Mouse (Mus musculus): ENCODE data around the gene Stxbp2. TPM values are rescaled to one million over a fixed set of nuclear protein-coding genes. Genes with fewer than 3 reads are reported as not detected.

Stxbp2 gene
- total and polyA plus RNA-seq, 3 experiments = 81.1 to 186 (median 117) TPM

DNA sequence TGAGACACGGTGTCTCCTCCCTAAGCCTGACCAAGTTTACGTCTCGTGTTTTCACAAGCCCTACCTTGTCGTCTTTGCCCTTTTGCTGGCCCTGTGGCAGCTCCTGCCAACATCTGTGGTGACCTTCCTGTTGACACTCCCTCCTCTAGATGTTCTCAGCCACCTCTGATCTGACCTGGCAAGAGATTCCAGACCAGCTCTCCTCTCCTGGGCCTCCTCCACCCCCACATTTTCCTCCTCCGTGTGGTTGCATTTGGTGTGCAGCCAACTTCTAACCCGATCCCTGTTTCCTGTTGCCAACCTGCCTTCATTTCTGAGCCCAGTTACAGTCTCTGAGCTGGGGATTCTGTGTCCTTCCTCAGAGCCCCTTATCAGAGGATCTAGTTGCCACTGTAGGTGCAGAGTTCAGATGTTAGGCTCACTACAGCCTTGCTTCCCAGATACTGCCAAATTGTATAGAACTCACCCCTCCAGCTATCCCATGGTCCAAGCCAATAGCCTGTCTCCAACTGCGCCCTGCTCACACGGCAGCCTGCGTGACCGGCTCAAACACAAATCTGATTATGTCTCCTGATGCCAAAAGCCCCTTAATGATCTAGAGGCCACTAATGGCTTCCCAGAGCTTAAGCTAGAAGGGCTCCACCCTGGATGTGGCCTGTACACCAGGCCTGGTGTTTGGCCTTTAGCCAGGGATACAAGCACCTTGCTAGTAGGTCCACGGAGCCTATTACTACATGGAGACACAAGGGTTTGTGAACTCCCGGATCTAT is 21.5 kb upstream of the Stxbp2 start:
- no peak overlapping the region for H3K9ac ChIP-seq (ENCODE audit: control insufficient read depth, low read depth, low read length, poor library complexity, severe bottlenecking)
- H3K4me1 ChIP-seq (ENCODE audit: control insufficient read depth in 1 of 2, insufficient read depth in 2 of 2, low read length in 2 of 2) = peaks cover 0 to 18% of the 10 kb centered on the region in 2 experiments; a peak in 2 of 4 replicates
- TF ChIP-seq USF2 (IDR thresholded peaks at IDR 0.05; ENCODE audit: borderline replicate concordance in 1 of 2, insufficient read depth in 1 of 2, low read depth in 1 of 2, low read length in 2 of 2) (no peak), RCOR1 (IDR thresholded peaks at IDR 0.05; ENCODE audit: low read depth, low read length) (no peak), ZKSCAN1 (IDR thresholded peaks at IDR 0.05; ENCODE audit: low read depth, low read length) (no peak), USF1 (IDR thresholded peaks at IDR 0.05; ENCODE audit: low read depth, low read length) (no peak), TAL1 (IDR thresholded peaks at IDR 0.05; ENCODE audit: low read length) (no peak), TCF12 (IDR thresholded peaks at IDR 0.05; ENCODE audit: low read depth, low read length) (no peak), POLR2AphosphoS5 (IDR thresholded peaks at IDR 0.05; ENCODE audit: borderline replicate concordance, low read depth, low read length) (no peak), MAX (IDR thresholded peaks at IDR 0.05; ENCODE audit: low read length) (no peak)
- H3K36me3 ChIP-seq (ENCODE audit: control insufficient read depth in 1 of 2, insufficient read depth in 2 of 2, low read length in 2 of 2) = peaks cover 0 to 11% of the 10 kb centered on the region in 2 experiments
- no peaks in the 10 kb centered on the region for H3K9me3 ChIP-seq (replicated peaks; ENCODE audit: insufficient read depth, low read length)
- no peaks in the 10 kb centered on the region for H3K27me3 ChIP-seq (ENCODE audit: control insufficient read depth in 1 of 2, insufficient read depth in 2 of 2, low read length in 2 of 2)
- H3K79me2 ChIP-seq (ENCODE audit: control insufficient read depth, insufficient read depth, low read length, poor library complexity) = no peaks in the 10 kb centered on the region
- no peak for DNase-seq (ENCODE audit: low read depth, low spot score)
- peak overlapping the region; percentile 25; the same call in 1 of the 2 replicates for H3K27ac ChIP-seq (ENCODE audit: control insufficient read depth, low read depth, low read length)
- no peak overlapping the region for H3K4me3 ChIP-seq (ENCODE audit: control insufficient read depth in 1 of 2, insufficient read depth in 1 of 2, low read depth in 2 of 2, low read length in 2 of 2)

DNA sequence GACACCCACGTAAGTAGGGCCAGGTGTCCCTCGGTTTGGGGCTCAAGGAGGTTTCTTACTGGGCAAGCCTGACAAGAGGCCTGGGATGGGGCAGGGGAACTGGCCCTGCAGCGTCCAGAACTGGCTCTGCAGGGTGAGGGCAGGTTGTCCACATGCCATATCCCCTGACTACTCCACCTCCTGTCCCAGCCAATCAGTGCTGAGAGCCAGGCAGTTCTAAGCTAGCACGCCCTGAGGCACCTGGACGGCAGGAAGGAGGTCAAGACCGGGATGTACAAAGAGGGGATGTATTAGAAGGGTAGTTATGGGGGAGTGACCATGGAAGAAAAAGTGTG is 21.0 kb upstream of the Stxbp2 start:
- Histone ChIP-seq H3K27ac (ENCODE audit: control insufficient read depth, low read depth, low read length) (no peak overlapping the region), H3K4me3 (ENCODE audit: control insufficient read depth in 1 of 2, insufficient read depth in 1 of 2, low read depth in 2 of 2, low read length in 2 of 2) (no peak overlapping the region), H3K36me3 (ENCODE audit: control insufficient read depth in 1 of 2, insufficient read depth in 2 of 2, low read length in 2 of 2) (peaks cover 2 to 11% of the 10 kb centered on the region in 2 experiments), H3K9me3 (replicated peaks; ENCODE audit: insufficient read depth, low read length) (no peaks in the 10 kb centered on the region), H3K4me1 (ENCODE audit: control insufficient read depth in 1 of 2, insufficient read depth in 2 of 2, low read length in 2 of 2) (peaks cover 0 to 18% of the 10 kb centered on the region in 2 experiments; a peak in 2 of 4 replicates), H3K79me2 (ENCODE audit: control insufficient read depth, insufficient read depth, low read length, poor library complexity) (no peaks in the 10 kb centered on the region), H3K27me3 (ENCODE audit: control insufficient read depth in 1 of 2, insufficient read depth in 2 of 2, low read length in 2 of 2) (no peaks in the 10 kb centered on the region), H3K9ac (ENCODE audit: control insufficient read depth, low read depth, low read length, poor library complexity, severe bottlenecking) (no peak overlapping the region)
- no peak for TF ChIP-seq E2F4 (IDR thresholded peaks at IDR 0.05; ENCODE audit: borderline replicate concordance, low read depth, low read length)
- TF ChIP-seq MAX (IDR thresholded peaks at IDR 0.05; ENCODE audit: low read length) = no peak
- TF ChIP-seq SIN3A (IDR thresholded peaks at IDR 0.05; ENCODE audit: low read length) = no peak
- TF ChIP-seq ZC3H11A (IDR thresholded peaks at IDR 0.05; ENCODE audit: low read depth, low read length) = no peak
- no peak for TF ChIP-seq ZNF384 (IDR thresholded peaks at IDR 0.05; ENCODE audit: low read depth, low read length)
- no peak for TF ChIP-seq RAD21 (IDR thresholded peaks at IDR 0.05; ENCODE audit: low read depth, low read length)
- no peak for TF ChIP-seq KAT2A (conservative IDR thresholded peaks at IDR 0.05; ENCODE audit: low read depth, low read length)
- no peak for TF ChIP-seq ELF1 (IDR thresholded peaks at IDR 0.05; ENCODE audit: low read depth, low read length)
- DNase-seq (ENCODE audit: low read depth, low spot score) = no peak
